Mouse (Mus musculus) MEL (cell line): ENCODE data around the gene Acvr2a. TPM values are rescaled to one million over a fixed set of nuclear protein-coding genes. Genes with fewer than 3 reads are reported as not detected.

Experiments used
- polyA plus RNA-seq, 2 experiments: library from polyadenylated mRNA; stranded (reverse) in 1 of 2; unstranded in 1 of 2; fragments of >175 nt in 1 of 2; fragments of >200 nt in 1 of 2; gene quantifications; 2 replicates each; pipeline versions ENCODE4 v1.2.1 to v1.2.4; 2012; ENCODE audit warnings: low replicate concordance in 2 of 2, low read depth in 1 of 2; ENCODE audit not compliant: insufficient read length in 2 of 2, insufficient read depth in 1 of 2, missing spikeins in 1 of 2
- total RNA-seq: library from RNA; depleted of rRNA; stranded (reverse); fragments of 300-350 nt; gene quantifications from 2 replicates; pipeline ENCODE4 v1.2.3, GENCODE M21; 2012; rRNA removed

Acvr2a gene
- total and polyA plus RNA-seq, 3 experiments = 2.2 to 3.5 TPM; not detected in 1

Other genes with a start within 250 kb of the Acvr2a start
- 4.1 and 4.4 TPM in 2 replicates for gene Mbd5, start 135.4 kb downstream of the Acvr2a start, total RNA-seq
- 1 to 10 TPM in 1 of 2 experiments, not detected in 1; 8.7 TPM for gene Mbd5, start 135.4 kb downstream of the Acvr2a start, polyA plus RNA-seq
- 41.2 and 44.8 TPM in 2 replicates for gene Orc4, start 136.2 kb downstream of the Acvr2a start, total RNA-seq
- 100 to 1,000 TPM in 1 of 2 experiments, 10 to 100 TPM in 1; 42.2 to 362 TPM for gene Orc4, start 136.2 kb downstream of the Acvr2a start, polyA plus RNA-seq